Mouse (Mus musculus) forebrain, embryonic 14.5 days (tissue): ENCODE results near the gene Olfr123. TPM values are rescaled to one million over a fixed set of nuclear protein-coding genes. Genes with fewer than 3 reads are reported as not detected.

Experiments
- ATAC-seq: fragments of 200-750 bp; cut with Nextera tagmentation; 2 replicates; pipeline ENCODE4 v1.8.0; 2017; ENCODE audit warnings: mild to moderate bottlenecking, moderate library complexity
- DNase-seq: peaks from one replicate; pipeline ENCODE4 v3.0.0-alpha.2; 2015; ENCODE audit warnings: low spot score
- H3K27ac ChIP-seq: fragments of 300-500 bp; sonication (generic); 2 replicates; pipeline ENCODE4 v1.5.1; 2014; ENCODE audit warnings: low read depth, mild to moderate bottlenecking, control low read depth, low read length, moderate library complexity
- H3K27me3 ChIP-seq: fragments of 300-500 bp; sonication (generic); replicated peaks from 2 replicates; pipeline ENCODE4 v1.6.1; 2014; ENCODE audit warnings: low read length, control low read depth, mixed read lengths; ENCODE audit not compliant: control insufficient read depth, insufficient read depth
- H3K36me3 ChIP-seq: fragments of 300-500 bp; sonication (generic); 2 replicates; pipeline ENCODE4 v1.6.1; 2014; ENCODE audit warnings: low read length, control low read depth; ENCODE audit not compliant: control insufficient read depth, insufficient read depth
- H3K4me1 ChIP-seq: fragments of 300-500 bp; sonication (generic); 2 replicates; pipeline ENCODE4 v1.6.1; 2014; ENCODE audit warnings: antibody characterized with exemption, low read length, control low read depth; ENCODE audit not compliant: control insufficient read depth, insufficient read depth
- H3K4me2 ChIP-seq: fragments of 300-500 bp; sonication (generic); 2 replicates; pipeline ENCODE4 v1.6.1; 2014; ENCODE audit warnings: mild to moderate bottlenecking, control low read depth, low read length
- H3K4me3 ChIP-seq: fragments of 300-500 bp; sonication (generic); 2 replicates; pipeline ENCODE4 v1.5.1; 2014; ENCODE audit warnings: low read depth, low read length, control low read depth
- H3K9ac ChIP-seq: fragments of 300-500 bp; sonication (generic); 2 replicates; pipeline ENCODE4 v1.6.1; 2014; ENCODE audit warnings: mild to moderate bottlenecking, low read length, control low read depth, moderate library complexity
- H3K9me3 ChIP-seq: fragments of 300-500 bp; sonication (generic); replicated peaks from 2 replicates; pipeline ENCODE4 v1.6.1; 2016; ENCODE audit warnings: low read length, control low read depth, mixed read lengths; ENCODE audit not compliant: control insufficient read depth
- WGBS: fragments of 180-500 bp; shearing (Covaris S2); extraction: QIAGEN DNeasy Blood & Tissue Kit; methylation state at CpG from one replicate; pipeline ENCODE4 v1.1.7; 2014; 5-methylcytosine and 5-hydroxymethylcytosine counted together
- polyA plus RNA-seq: library from polyadenylated mRNA; unstranded; fragments of >200 nt; fragmentation: Nextera tagmentation; extraction: Ambion mirVana; gene quantifications from 2 replicates; pipeline ENCODE4 v1.2.1, GENCODE M21; 2014

Gene Olfr123
- polyA plus RNA-seq: not detected in 2 replicates

DNA sequence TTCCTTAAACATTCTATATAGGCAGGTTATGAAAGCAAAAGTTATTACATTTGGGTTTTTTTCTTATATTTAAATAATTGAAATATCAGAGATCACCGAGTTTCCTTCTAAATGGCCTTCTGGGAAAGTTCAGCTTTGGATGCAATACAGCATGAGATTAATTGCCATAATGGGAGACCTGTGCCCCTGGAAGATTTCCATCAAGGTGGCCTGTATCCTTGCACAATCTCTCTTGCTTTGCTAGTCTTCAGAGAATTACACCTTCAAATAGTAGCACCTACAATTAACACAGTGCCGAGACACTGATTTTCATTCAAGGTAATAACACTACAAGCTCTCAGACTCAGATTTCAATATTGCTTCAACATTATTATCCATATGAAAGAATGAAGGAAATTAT, at the start of gene Olfr123:
TSS of gene Olfr123 (plus strand) at position 301 of the 400 bp plus-strand sequence.
- DNase-seq (no peak), ATAC-seq (no peak)
- Histone ChIP-seq H3K36me3 (no peaks in the 10 kb centered on the region), H3K27me3 (no peaks in the 10 kb centered on the region), H3K9ac (no peak within 1 kb of the TSS), H3K4me3 (no peak within 1 kb of the TSS), H3K4me1 (no peaks in the 10 kb centered on the region), H3K27ac (no peak within 1 kb of the TSS), H3K4me2 (no peak within 1 kb of the TSS), H3K9me3 (no peaks in the 10 kb centered on the region)
- WGBS: 93% methylated on average over 2 of the region's 2 CpGs

DNA sequence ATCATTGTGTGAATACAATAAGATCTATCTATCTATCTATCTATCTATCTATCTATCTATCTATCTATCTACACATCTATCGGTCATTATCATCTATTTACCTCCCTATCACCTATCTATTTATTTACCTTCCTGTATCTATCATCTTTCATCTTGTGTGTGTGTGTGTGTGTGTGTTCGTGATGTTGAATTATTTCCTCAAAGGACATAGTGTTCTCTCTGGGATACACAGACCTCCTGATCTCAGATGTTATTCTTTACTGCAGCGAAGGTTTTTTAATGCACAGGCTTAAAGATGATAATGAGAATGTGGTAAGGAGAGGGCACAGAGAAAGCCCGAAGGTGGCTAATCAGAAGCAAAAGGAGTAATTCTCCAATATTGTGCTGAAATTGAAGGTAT, 25.0 kb upstream of the Olfr123 start, which contains the start of gene Olfr122:
TSS of gene Olfr122 (plus strand) at position 301 of the 400 bp plus-strand sequence.
- no peak within 1 kb of the TSS for H3K9ac ChIP-seq
- no peaks in the 10 kb centered on the region for H3K27me3 ChIP-seq
- H3K9me3 ChIP-seq: no peaks in the 10 kb centered on the region
- H3K4me1 ChIP-seq: no peaks in the 10 kb centered on the region
- no peaks in the 10 kb centered on the region for H3K36me3 ChIP-seq
- H3K4me2 ChIP-seq: no peak within 1 kb of the TSS
- H3K4me3 ChIP-seq: no peak within 1 kb of the TSS
- 90% methylated on average over 4 of the region's 4 CpGs for WGBS
- ATAC-seq: no peak
- DNase-seq: no peak
- H3K27ac ChIP-seq: no peak within 1 kb of the TSS

DNA sequence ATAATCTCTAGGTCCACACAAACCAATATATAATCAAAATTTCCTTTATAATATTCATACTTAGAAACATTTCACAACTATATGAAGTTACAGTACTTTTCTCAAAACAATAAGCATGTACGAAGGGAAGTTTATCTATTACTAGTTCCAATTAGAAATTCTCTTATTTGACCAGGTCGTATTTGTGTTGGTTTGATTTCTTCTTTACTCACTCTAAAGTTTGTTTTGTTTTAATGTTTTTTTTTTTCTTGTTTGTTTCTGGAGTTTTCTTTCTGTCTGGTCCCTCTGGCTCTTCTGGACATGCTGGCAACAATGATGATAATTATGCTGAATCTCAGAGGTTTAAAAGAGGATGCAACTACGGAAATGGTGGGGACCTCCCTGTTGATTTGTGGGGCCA, 6.3 kb downstream of the Olfr123 start, which contains the start of gene Olfr124:
TSS of gene Olfr124 (plus strand) at position 301 of the 400 bp plus-strand sequence.
- Histone ChIP-seq H3K27me3 (no peaks in the 10 kb centered on the region), H3K27ac (no peak within 1 kb of the TSS), H3K9me3 (no peaks in the 10 kb centered on the region), H3K4me2 (no peak within 1 kb of the TSS), H3K36me3 (no peaks in the 10 kb centered on the region), H3K4me3 (no peak within 1 kb of the TSS), H3K4me1 (no peaks in the 10 kb centered on the region), H3K9ac (no peak within 1 kb of the TSS)
- ATAC-seq: no peak
- DNase-seq: no peak
- WGBS: 87% methylated on average over 3 of the region's 3 CpGs

DNA sequence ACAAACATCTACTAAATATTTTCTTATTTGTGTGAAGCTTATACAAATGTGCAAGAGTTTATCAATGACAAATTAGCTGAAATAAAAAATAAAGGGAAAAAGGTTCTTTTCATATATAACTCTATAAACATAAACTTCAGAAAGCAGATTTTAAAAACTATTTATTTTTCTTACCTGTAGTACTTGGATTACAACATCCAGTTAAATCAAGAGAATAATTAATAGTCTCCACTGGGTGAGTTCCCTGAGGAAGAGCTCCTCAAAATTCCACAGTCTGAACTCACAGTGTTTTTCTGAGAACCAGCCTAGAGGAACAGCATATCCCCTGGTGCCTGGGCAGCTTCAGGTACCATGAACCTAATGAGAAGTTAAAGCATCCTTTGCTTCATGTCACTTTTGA, 39.3 kb downstream of the Olfr123 start, which contains the start of gene Olfr125:
TSS of gene Olfr125 (plus strand) at position 301 of the 400 bp plus-strand sequence.
- H3K4me1 ChIP-seq: no peaks in the 10 kb centered on the region
- no peak within 1 kb of the TSS for H3K4me2 ChIP-seq
- H3K4me3 ChIP-seq: no peak within 1 kb of the TSS
- no peak within 1 kb of the TSS for H3K9ac ChIP-seq
- H3K9me3 ChIP-seq: no peaks in the 10 kb centered on the region
- ATAC-seq: no peak
- no peaks in the 10 kb centered on the region for H3K36me3 ChIP-seq
- no peak for DNase-seq
- H3K27ac ChIP-seq: no peak within 1 kb of the TSS
- no peaks in the 10 kb centered on the region for H3K27me3 ChIP-seq

DNA sequence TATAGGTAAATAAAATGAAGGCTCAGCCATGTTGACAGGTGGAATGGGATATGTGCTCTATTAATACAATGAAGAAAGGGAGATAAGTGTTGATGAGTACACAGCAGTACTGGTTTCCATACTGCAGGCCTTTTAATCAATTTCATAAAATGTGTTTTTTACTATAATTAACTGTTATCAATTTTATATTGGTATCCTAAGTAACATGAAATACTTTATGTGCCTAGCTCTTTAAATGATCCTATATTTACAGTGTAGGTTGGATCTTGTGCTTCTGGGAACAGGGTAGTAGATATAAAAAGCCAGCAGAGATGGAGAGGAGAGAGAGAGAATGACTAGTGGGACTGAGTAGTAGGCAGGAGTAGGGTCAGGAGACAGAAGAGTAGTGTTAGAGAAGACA, 53.9 kb downstream of the Olfr123 start, which contains the start of gene Olfr126:
TSS of gene Olfr126 (plus strand) at position 301 of the 400 bp plus-strand sequence.
- no peak within 1 kb of the TSS for H3K4me3 ChIP-seq
- H3K9me3 ChIP-seq: no peaks in the 10 kb centered on the region
- no peak within 1 kb of the TSS for H3K27ac ChIP-seq
- H3K36me3 ChIP-seq: no peaks in the 10 kb centered on the region
- H3K9ac ChIP-seq: no peak within 1 kb of the TSS
- DNase-seq (no peak), ATAC-seq (no peak)
- no peaks in the 10 kb centered on the region for H3K27me3 ChIP-seq
- H3K4me1 ChIP-seq: no peaks in the 10 kb centered on the region
- no peak within 1 kb of the TSS for H3K4me2 ChIP-seq

Other genes with a start within 250 kb of the Olfr123 start
- not detected in 2 replicates for gene Olfr112, start 224.1 kb upstream of the Olfr123 start, polyA plus RNA-seq
- gene Olfr113, start 215.9 kb upstream of the Olfr123 start, polyA plus RNA-seq: not detected in 2 replicates
- gene Olfr114, start 200.8 kb upstream of the Olfr123 start, polyA plus RNA-seq: not detected in 2 replicates
- not detected in 2 replicates for gene Olfr115, start 166.4 kb upstream of the Olfr123 start, polyA plus RNA-seq
- not detected in 2 replicates for gene Olfr116, start 166.3 kb upstream of the Olfr123 start, polyA plus RNA-seq
- not detected in 2 replicates for gene Olfr117, start 129.7 kb upstream of the Olfr123 start, polyA plus RNA-seq
- not detected in 2 replicates for gene Olfr118, start 126.5 kb upstream of the Olfr123 start, polyA plus RNA-seq
- not detected in 2 replicates for gene Olfr119, start 97.0 kb upstream of the Olfr123 start, polyA plus RNA-seq
- not detected in 2 replicates for gene Olfr120, start 71.7 kb upstream of the Olfr123 start, polyA plus RNA-seq
- not detected in 2 replicates for gene Olfr121, start 44.7 kb upstream of the Olfr123 start, polyA plus RNA-seq
- not detected in 2 replicates for gene Olfr122, start 24.9 kb upstream of the Olfr123 start, polyA plus RNA-seq
- not detected in 2 replicates for gene Olfr124, start 6.4 kb downstream of the Olfr123 start, polyA plus RNA-seq
- gene Olfr125, start 39.4 kb downstream of the Olfr123 start, polyA plus RNA-seq: not detected in 2 replicates
- not detected in 2 replicates for gene Olfr126, start 54.0 kb downstream of the Olfr123 start, polyA plus RNA-seq
- gene Olfr127, start 106.9 kb downstream of the Olfr123 start, polyA plus RNA-seq: not detected in 2 replicates
- gene Olfr128, start 127.0 kb downstream of the Olfr123 start, polyA plus RNA-seq: not detected in 2 replicates
- not detected in 2 replicates for gene Olfr761, start 159.6 kb downstream of the Olfr123 start, polyA plus RNA-seq